Mouse (Mus musculus) intestine, postnatal 0 days (tissue): ENCODE measurements at regions not wholly inside any gene's neighbourhood (a gene's known extent, or its start where the extent isn't known, plus 50 kb on each side); places are given as distances from the start of the nearest gene placed in this dataset.

Experiments used
- ATAC-seq: fragments of 200-750 bp; cut with Nextera tagmentation; 2 replicates; pipeline ENCODE4 v1.8.0; 2017; ENCODE audit warnings: mild to moderate bottlenecking, moderate TSS enrichment, moderate library complexity
- H3K27ac ChIP-seq: fragments of 300-500 bp; sonication (generic); 2 replicates; pipeline ENCODE4 v1.5.1; 2014; ENCODE audit warnings: mild to moderate bottlenecking, low read depth, low read length, moderate library complexity
- H3K27me3 ChIP-seq: fragments of 300-500 bp; sonication (generic); replicated peaks from 2 replicates; pipeline ENCODE4 v1.6.1; 2014; ENCODE audit warnings: low read length, mixed read lengths; ENCODE audit not compliant: control insufficient read depth, insufficient read depth
- H3K36me3 ChIP-seq: fragments of 300-500 bp; sonication (generic); 2 replicates; pipeline ENCODE4 v1.6.1; 2014; ENCODE audit warnings: mild to moderate bottlenecking, moderate library complexity; ENCODE audit not compliant: control insufficient read depth, insufficient read depth
- H3K4me1 ChIP-seq: fragments of 300-500 bp; sonication (generic); replicated peaks from 2 replicates; pipeline ENCODE4 v1.6.1; 2014; ENCODE audit warnings: antibody characterized with exemption, low read length, mixed read lengths; ENCODE audit not compliant: control insufficient read depth, insufficient read depth
- H3K4me2 ChIP-seq: fragments of 300-500 bp; sonication (generic); replicated peaks from 2 replicates; pipeline ENCODE4 v1.6.1; 2014; ENCODE audit warnings: low read depth, mild to moderate bottlenecking, moderate library complexity
- H3K4me3 ChIP-seq: fragments of 300-500 bp; sonication (generic); 2 replicates; pipeline ENCODE4 v1.5.1; 2014; ENCODE audit warnings: low read depth, low read length
- H3K9ac ChIP-seq: fragments of 300-500 bp; sonication (generic); 2 replicates; pipeline ENCODE4 v1.6.1; 2014; ENCODE audit warnings: mild to moderate bottlenecking, low read depth, low read length
- H3K9me3 ChIP-seq: fragments of 300-500 bp; sonication (generic); 2 replicates; pipeline ENCODE4 v1.6.1; 2016; ENCODE audit warnings: mixed run types; ENCODE audit not compliant: control insufficient read depth
- CTCF ChIP-seq: sonication (generic); IDR thresholded peaks from 2 replicates; pipeline ENCODE4 v1.5.1; 2016; ENCODE audit warnings: low read depth, mild to moderate bottlenecking, control low read depth, antibody characterized with exemption, moderate library complexity
- WGBS: fragments of 180-500 bp; shearing (Covaris S2); extraction: QIAGEN DNeasy Blood & Tissue Kit; methylation state at CpG from one replicate; pipeline ENCODE4 v1.1.7; 2014; 5-methylcytosine and 5-hydroxymethylcytosine counted together

GRCm38 (mm10) chr2:115172111-115172510 lies 409.4 kb upstream of the BC052040 start:
- Histone ChIP-seq H3K4me3 (no peak overlapping the region), H3K4me1 (no peaks in the 10 kb centered on the region), H3K36me3 (no peaks in the 10 kb centered on the region), H3K9ac (no peak overlapping the region), H3K27me3 (no peaks in the 10 kb centered on the region), H3K4me2 (no peak overlapping the region), H3K27ac (no peak overlapping the region), H3K9me3 (no peaks in the 10 kb centered on the region)
- no peak for TF ChIP-seq CTCF
- 56% methylated on average over 5 of the region's 5 CpGs for WGBS
- ATAC-seq, result no peak

- Histone ChIP-seq H3K27me3 (no peaks in the 10 kb centered on the region), H3K27ac (no peak overlapping the region), H3K4me2 (no peak overlapping the region), H3K4me1 (no peaks in the 10 kb centered on the region), H3K36me3 (no peaks in the 10 kb centered on the region), H3K4me3 (no peak overlapping the region), H3K9me3 (no peaks in the 10 kb centered on the region), H3K9ac (no peak overlapping the region)
- TF ChIP-seq CTCF, result no peak
- WGBS, result 74% methylated on average over 1 of the region's 1 CpGs
- ATAC-seq, result no peak
These were observed 404.4 kb upstream of the BC052040 start for GRCm38 (mm10) chr2:115177076-115177475.

GRCm38 (mm10) chr2:115177896-115178295 lies 403.6 kb upstream of the BC052040 start:
- 75% methylated on average over 1 of the region's 1 CpGs for WGBS
- Histone ChIP-seq H3K4me3 (no peak overlapping the region), H3K4me2 (no peak overlapping the region), H3K9ac (no peak overlapping the region), H3K27ac (no peak overlapping the region), H3K4me1 (no peaks in the 10 kb centered on the region), H3K9me3 (no peaks in the 10 kb centered on the region), H3K27me3 (no peaks in the 10 kb centered on the region), H3K36me3 (no peaks in the 10 kb centered on the region)
- no peak for TF ChIP-seq CTCF
- no peak for ATAC-seq

- ATAC-seq, result no peak
- Histone ChIP-seq H3K9me3 (no peaks in the 10 kb centered on the region), H3K27me3 (no peaks in the 10 kb centered on the region), H3K36me3 (no peaks in the 10 kb centered on the region), H3K9ac (no peak overlapping the region), H3K27ac (no peak overlapping the region), H3K4me3 (no peak overlapping the region), H3K4me1 (no peaks in the 10 kb centered on the region), H3K4me2 (no peak overlapping the region)
- TF ChIP-seq CTCF, result no peak
These were observed 370.3 kb upstream of the BC052040 start for GRCm38 (mm10) chr2:115211191-115211590.

GRCm38 (mm10) chr2:115213181-115213970 lies 368.1 kb upstream of the BC052040 start:
- WGBS, result 40% methylated on average over 18 of the region's 18 CpGs
- Histone ChIP-seq H3K27ac (no peak overlapping the region), H3K4me2 (no peak overlapping the region)

GRCm38 (mm10) chr2:115214292-115214691 lies 367.2 kb upstream of the BC052040 start:
- WGBS, result 58% methylated on average over 6 of the region's 6 CpGs
- no peaks in the 10 kb centered on the region for H3K9me3 ChIP-seq
- H3K4me3 ChIP-seq, result no peak overlapping the region
- H3K27me3 ChIP-seq, result no peaks in the 10 kb centered on the region
- H3K4me1 ChIP-seq, result no peaks in the 10 kb centered on the region
- H3K4me2 ChIP-seq, result no peak overlapping the region
- no peak overlapping the region for H3K27ac ChIP-seq
- no peaks in the 10 kb centered on the region for H3K36me3 ChIP-seq
- ATAC-seq, result no peak
- no peak overlapping the region for H3K9ac ChIP-seq
- no peak for TF ChIP-seq CTCF

More at GRCm38 (mm10) chr2:115213181-115213970, 368.1 kb upstream of the BC052040 start:
- H3K9ac ChIP-seq, result no peak overlapping the region
- H3K27me3 ChIP-seq, result no peaks in the 10 kb centered on the region
- H3K4me1 ChIP-seq, result no peaks in the 10 kb centered on the region
- H3K36me3 ChIP-seq, result no peaks in the 10 kb centered on the region
- H3K4me3 ChIP-seq, result no peak overlapping the region
- TF ChIP-seq CTCF, result no peak
- H3K9me3 ChIP-seq, result no peaks in the 10 kb centered on the region
- no peak for ATAC-seq

- 62% methylated on average over 4 of the region's 4 CpGs for WGBS
- H3K4me3 ChIP-seq, result no peak overlapping the region
- no peak for ATAC-seq
- H3K4me2 ChIP-seq, result no peak overlapping the region
- no peaks in the 10 kb centered on the region for H3K4me1 ChIP-seq
- H3K27me3 ChIP-seq, result no peaks in the 10 kb centered on the region
- no peaks in the 10 kb centered on the region for H3K9me3 ChIP-seq
- no peak overlapping the region for H3K27ac ChIP-seq
- H3K9ac ChIP-seq, result no peak overlapping the region
- no peak for TF ChIP-seq CTCF
- no peaks in the 10 kb centered on the region for H3K36me3 ChIP-seq
These were observed 351.5 kb upstream of the BC052040 start for GRCm38 (mm10) chr2:115230041-115230440.
